Mouse (Mus musculus): ENCODE measurements around the gene Cdk19.
"Not testable (repeated sequence)": the region's sequence is repeated elsewhere in the genome, so short reads cannot be mapped to it uniquely, and the experiment has no call there.

Cdk19 gene

GRCm38 (mm10) chr10:40398842-40399241 lies 59.5 kb downstream of the Cdk19 start:
- no peak for DNase-seq

GRCm38 (mm10) chr10:40399328-40399727 lies 60.0 kb downstream of the Cdk19 start:
- no peak for DNase-seq

- no peak for DNase-seq
These were observed 60.9 kb downstream of the Cdk19 start for GRCm38 (mm10) chr10:40400293-40400692.

GRCm38 (mm10) chr10:40406655-40407054 lies 67.3 kb downstream of the Cdk19 start:
- DNase-seq, result no peak

GRCm38 (mm10) chr10:40409336-40409735 lies 70.0 kb downstream of the Cdk19 start:
- no peak for DNase-seq

- no peak for DNase-seq
These were observed 72.0 kb downstream of the Cdk19 start for GRCm38 (mm10) chr10:40411370-40411769.

GRCm38 (mm10) chr10:40416944-40417343 lies 77.6 kb downstream of the Cdk19 start:
- DNase-seq, result peak; percentile 67

- no peak for DNase-seq
These were observed 80.5 kb downstream of the Cdk19 start for GRCm38 (mm10) chr10:40419841-40420240.

- peak; percentile 25 for DNase-seq
These were observed 81.3 kb downstream of the Cdk19 start for GRCm38 (mm10) chr10:40420703-40421102.

- no peak for DNase-seq
These were observed 82.4 kb downstream of the Cdk19 start for GRCm38 (mm10) chr10:40421724-40422123.

GRCm38 (mm10) chr10:40422696-40423095 lies 83.3 kb downstream of the Cdk19 start:
- no peak for DNase-seq

- not testable (repeated sequence) for DNase-seq
These were observed 85.1 kb downstream of the Cdk19 start for GRCm38 (mm10) chr10:40424428-40424827.

GRCm38 (mm10) chr10:40425243-40426095 lies 86.1 kb downstream of the Cdk19 start:
- DNase-seq, result no peak

GRCm38 (mm10) chr10:40426096-40426450 lies 86.7 kb downstream of the Cdk19 start:
- peak; percentile 41 for DNase-seq

- DNase-seq, result no peak
These were observed 89.3 kb downstream of the Cdk19 start for GRCm38 (mm10) chr10:40428633-40429032.

- no peak for DNase-seq
These were observed 89.7 kb downstream of the Cdk19 start for GRCm38 (mm10) chr10:40429081-40429480.

GRCm38 (mm10) chr10:40430209-40430608 lies 90.8 kb downstream of the Cdk19 start:
- no peak for DNase-seq

- DNase-seq, result no peak
These were observed 92.6 kb downstream of the Cdk19 start for GRCm38 (mm10) chr10:40431957-40432356.

- no peak for DNase-seq
These were observed 93.0 kb downstream of the Cdk19 start for GRCm38 (mm10) chr10:40432375-40432774.

GRCm38 (mm10) chr10:40435402-40435801 lies 96.0 kb downstream of the Cdk19 start:
- DNase-seq, result no peak

GRCm38 (mm10) chr10:40437117-40437516 lies 97.8 kb downstream of the Cdk19 start:
- DNase-seq, result peak; percentile 49

- no peak for DNase-seq
These were observed 101.4 kb downstream of the Cdk19 start for GRCm38 (mm10) chr10:40440740-40441139.

- DNase-seq, result no peak
These were observed 102.7 kb downstream of the Cdk19 start for GRCm38 (mm10) chr10:40442076-40442475.

GRCm38 (mm10) chr10:40443371-40443770 lies 104.0 kb downstream of the Cdk19 start:
- DNase-seq, result no peak

GRCm38 (mm10) chr10:40443806-40444357 lies 104.5 kb downstream of the Cdk19 start:
- DNase-seq, result no peak

Measured in kidney, adult 9 months (tissue).